Mouse (Mus musculus) lung, postnatal 25 days (tissue): Measurements from ENCODE around the gene Rrbp1.

Experiments used
- DNase-seq: peaks from one replicate; pipeline ENCODE4 v3.0.0; 2022; ENCODE audit warnings: low spot score

Rrbp1 gene

GRCm38 (mm10) chr2:143955746-143956145 lies 55.3 kb downstream of the Rrbp1 start:
- DNase-seq, result no peak

DNA sequence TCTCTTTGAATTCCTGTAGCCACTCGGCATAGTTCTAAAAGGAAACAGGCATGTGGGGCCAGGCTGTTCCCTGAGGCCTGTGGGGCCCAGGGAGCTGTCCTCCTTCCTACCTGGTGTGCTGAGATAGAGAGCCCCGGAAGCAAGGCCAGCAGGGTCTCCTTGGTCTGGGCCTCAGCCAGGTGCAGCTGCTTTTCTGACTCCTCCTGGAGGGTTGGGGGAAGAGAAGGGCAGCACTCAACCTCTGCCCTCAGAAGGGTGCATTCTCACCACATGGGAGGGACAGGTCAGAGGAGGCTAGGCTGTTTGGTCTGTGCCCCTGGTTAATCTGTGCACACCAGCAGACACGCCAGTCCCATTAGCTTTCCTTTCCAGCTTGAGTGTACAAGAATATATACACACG lies 56.1 kb downstream of the Rrbp1 start:
- no peak for DNase-seq

- no peak for DNase-seq
These were observed 57.1 kb downstream of the Rrbp1 start for GRCm38 (mm10) chr2:143953944-143954343.

GRCm38 (mm10) chr2:143951546-143952315 lies 59.3 kb downstream of the Rrbp1 start:
- no peak for DNase-seq

GRCm38 (mm10) chr2:143951028-143951420 lies 60.0 kb downstream of the Rrbp1 start:
- no peak for DNase-seq

DNA sequence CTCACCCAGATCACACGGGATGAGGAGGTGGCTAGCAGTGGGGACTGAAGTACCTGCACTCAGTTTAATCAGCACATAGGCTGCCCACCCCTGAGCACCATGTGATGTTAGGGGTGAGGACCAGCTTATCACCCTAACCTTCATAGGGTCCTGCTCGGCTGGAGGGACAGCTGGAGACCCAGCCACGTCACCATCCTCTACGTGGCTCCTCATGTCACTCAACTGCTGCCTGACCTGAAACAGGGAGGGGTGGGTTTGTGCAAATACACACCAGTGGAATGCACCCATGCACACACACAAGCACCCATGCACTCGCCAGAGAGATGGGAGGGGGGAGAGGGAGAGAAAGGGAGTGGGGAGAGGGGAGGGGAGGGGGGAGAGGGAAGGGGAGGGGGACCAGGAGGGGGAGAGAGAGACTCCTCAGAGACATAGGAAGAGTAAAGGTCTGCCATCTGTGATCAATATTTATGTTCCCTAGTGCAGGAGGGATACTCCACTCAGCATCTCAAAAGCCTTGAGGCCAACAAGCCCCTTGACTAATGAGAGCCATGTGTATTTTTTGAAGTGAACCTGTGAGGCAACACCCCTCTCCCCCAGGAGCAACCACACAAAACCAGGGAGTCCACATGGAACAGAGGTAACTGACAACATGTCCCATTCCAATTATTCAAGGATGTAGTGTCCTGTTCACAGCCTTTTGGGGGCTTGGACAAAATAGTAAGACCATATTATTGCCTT lies 60.6 kb downstream of the Rrbp1 start:
- DNase-seq, result no peak

GRCm38 (mm10) chr2:143949217-143949616 lies 61.8 kb downstream of the Rrbp1 start:
- no peak for DNase-seq

- no peak for DNase-seq
These were observed 62.6 kb downstream of the Rrbp1 start for GRCm38 (mm10) chr2:143948416-143948815.

DNA sequence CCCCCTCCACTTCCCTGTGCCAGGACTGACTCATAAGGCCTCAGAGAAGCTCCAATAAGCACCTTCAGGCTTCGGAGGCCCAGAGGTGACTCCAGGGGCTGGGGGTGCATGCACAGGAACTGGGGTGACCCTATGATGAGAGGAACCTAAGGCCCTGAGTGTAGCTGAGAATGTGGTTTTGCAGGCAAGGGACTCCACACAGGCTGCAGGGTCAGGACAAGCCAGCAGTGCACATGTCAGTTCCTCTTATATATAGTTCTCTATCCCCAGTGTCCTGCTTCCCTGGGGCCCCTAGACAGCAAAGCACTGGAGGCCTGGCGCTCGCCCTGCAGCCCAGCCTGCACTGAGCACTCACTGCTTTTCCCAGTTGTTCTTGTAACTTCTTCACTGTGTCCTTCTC lies 63.1 kb downstream of the Rrbp1 start:
- no peak for DNase-seq

DNA sequence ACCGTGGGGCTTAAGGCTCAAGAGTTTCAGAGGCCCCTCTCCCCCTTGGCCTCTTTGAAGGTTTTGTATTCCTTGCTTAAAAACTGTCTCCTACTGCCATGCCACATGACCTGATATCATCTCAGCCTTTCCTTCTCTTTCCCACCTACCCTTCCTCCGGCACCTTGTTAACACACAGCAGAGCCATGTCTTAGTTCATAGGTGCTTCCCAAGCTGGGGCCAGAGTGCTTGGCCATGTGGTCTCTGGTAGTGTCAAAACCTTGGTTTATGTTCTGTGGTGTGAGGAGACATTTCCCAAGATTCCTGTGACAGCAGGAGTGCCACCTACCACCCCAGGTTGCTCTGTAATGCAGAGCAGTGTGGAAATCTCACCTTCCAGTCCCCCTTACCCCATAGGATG lies 64.7 kb downstream of the Rrbp1 start:
- DNase-seq, result no peak

DNA sequence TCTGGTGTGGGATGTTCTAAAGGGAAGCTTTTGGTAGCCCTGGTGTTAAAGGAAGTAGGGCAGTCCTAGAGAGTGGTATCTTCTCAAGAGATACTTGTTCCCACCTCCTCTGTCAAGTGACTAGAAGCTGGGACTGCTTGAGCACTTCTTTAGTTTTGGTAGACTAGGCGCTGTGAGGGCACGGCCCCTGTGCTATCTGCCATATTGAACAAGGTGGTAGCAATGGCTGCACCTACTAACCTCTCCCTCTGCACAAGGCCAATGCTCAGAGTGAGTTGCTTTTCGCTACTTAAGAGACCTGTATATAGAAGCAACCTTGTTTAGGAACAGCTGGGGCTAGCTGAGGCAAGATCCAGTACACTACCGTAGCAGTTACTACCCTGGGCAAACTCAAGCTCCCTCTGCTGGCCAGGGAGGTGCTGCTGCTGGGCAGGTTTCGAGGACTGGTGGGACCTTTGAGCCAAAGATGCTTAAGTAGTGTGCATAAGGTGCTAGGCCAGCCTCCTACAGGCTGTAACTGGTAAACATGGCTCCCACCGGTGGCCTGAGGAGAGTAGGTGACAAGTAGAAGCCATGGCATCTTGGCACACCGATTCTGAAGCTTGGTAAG lies 65.5 kb downstream of the Rrbp1 start:
- DNase-seq, result peak; percentile 56

GRCm38 (mm10) chr2:143944796-143945195 lies 66.3 kb downstream of the Rrbp1 start:
- DNase-seq, result no peak

GRCm38 (mm10) chr2:143940406-143940805 lies 70.7 kb downstream of the Rrbp1 start:
- no peak for DNase-seq

DNA sequence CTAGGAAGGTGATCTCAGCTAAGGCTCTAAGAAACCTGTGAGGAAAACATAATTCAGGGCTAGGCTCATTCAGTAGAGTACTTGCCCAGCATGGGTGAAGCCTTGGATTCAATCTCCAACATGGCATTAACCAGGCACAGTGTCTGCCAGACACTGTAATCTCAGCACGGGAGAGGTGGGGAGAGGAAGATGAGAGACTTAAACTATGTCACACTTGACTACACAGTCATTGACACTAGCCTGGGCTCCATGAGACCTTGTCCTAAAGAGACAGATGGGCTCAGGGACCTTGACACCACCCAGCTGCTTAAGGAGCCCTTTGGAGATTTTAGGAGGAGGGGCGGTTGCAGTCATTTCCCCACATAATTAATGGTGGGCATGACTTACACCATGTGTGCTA lies 73.2 kb downstream of the Rrbp1 start:
- DNase-seq, result no peak

DNA sequence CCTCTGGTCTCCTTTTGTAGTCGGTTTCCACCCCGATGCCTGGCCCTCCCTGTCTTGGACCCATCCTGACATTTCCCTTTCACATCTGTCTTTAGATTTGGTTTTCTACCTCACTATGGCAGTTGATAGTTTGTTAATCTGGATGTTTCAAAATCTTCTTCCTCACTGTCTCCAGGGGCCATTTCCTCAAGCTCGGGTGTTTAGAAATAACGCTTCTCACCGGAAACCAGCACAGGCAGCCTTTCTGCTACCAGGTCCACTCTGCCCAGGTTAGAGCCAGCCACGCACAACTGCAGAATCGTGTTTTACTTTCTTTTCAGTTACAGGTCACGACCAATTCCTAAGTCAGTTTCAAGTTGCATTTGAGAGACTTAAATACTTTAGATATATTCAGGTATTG lies 76.6 kb downstream of the Rrbp1 start:
- no peak for DNase-seq

- DNase-seq, result no peak
These were observed 77.5 kb downstream of the Rrbp1 start for GRCm38 (mm10) chr2:143933516-143933915.

DNA sequence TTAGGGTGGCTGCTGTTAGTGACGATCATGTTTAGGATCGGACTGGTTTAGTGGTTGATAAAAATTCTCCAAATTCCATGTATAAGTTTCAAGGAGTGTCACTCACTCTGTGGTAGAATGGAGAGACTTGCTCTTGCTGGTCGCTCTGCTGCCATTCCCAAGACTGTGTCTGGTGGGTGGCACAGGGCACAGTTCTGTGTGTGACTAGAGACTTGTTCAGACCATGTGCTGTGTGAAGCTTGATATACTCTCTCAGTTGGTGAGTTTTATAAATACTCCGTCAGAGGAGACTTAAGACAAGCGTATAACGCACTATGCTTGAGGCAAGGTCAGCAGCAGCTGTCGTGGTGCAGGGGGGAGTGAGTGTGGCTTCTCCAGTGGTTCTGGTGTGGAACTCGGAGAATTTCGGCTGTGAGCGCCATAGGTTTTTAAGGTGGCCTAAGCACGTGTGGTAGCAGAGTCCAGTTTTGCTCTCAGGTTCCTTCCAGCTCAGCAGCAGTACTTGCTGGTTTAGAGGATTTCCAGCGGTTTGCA lies 78.7 kb downstream of the Rrbp1 start:
- no peak for DNase-seq

DNA sequence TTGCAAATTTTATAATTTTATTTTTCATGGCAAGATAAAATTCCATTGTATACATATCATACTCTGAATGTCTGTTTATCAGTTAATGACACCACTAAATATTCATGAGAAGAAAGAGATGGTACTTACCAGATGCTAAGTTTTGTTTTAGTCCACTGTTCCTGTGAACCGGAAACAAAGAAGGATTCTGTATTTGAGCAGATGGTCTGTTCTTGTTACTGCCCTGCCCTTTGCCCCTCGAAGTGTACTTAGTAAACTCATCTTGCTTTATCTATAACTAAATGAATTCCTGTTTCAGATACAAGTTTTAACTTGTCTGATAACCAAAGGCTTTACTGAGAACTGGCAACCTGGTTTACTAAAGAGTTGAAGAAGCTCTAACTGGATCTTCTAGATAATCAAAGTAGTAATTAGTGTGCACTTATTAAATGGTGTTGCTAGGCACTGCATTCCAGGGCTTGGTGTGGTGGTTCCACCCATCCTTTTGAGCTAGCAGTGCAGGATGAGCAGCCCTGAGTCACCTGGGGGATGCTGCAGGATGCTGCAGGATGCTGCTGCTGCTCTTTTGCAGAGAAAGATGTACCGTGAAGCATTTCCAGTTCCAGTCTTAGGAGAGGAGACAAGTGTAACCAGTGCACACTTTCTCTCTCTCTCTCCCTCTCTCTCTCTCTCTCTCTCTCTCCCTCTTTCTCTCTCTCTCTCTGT lies 81.3 kb downstream of the Rrbp1 start:
- DNase-seq, result no peak

DNA sequence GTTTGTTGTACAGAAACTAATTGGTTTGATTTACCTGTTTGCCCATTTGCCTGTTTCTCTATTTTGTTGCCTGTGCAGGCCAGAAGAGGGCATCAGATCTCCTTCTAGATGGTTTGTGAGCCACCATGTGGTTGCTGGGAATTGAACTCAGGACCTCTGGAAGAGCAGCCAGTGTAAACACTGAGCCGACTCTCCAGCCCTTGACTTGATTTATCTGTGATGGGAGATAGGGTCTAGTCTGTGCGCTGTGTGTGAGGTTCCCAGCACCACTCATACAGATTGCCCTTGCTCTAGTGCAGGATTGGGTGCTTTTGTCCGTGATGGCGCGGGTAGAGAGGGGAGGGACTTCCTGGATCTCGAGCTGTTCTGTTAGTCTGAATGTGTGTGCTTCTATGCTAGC lies 85.2 kb downstream of the Rrbp1 start:
- no peak for DNase-seq

DNA sequence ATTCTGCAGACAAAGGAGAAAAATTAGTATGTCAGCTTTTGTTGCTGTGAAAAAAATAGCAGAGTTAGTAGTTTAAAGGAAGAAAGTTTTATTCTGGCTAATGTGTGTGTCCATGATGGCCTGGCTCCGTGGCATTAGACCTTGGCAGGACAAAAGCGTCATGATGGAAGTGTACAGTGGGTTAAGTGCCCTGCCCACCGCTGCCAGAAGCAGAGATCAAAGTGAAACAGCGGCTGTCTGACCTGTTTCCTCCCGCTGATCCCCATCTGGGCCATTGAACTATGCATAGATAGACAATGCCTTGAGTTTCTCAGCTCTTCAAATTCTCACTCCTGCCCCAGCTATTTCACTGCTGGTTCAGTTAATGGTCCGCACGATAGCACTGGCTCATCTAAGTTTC lies 87.0 kb downstream of the Rrbp1 start:
- DNase-seq, result no peak

GRCm38 (mm10) chr2:143918831-143919502 lies 92.1 kb downstream of the Rrbp1 start:
- DNase-seq, result peak; percentile 43

DNA sequence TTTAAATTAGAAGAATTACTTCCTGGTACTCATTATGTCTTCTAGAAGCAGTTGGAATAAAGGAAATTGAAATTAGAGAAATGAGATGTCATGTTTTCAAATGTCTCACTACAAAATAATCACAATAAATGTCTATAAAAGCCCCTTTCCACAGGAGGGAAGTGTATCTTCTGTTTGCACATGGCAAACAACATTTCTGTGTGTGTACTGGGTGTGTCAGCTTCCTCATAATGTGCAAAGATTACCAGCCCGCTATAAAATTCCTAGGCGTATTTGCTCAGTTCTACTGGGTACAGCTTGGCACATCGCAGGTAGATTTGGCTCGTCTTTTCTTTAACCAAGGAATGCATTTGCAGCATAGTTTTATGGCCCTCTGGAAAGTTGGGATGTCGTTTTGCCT lies 93.4 kb downstream of the Rrbp1 start:
- peak; percentile 51 for DNase-seq
